Mouse (Mus musculus) CH12.LX (cell line): Measurements from ENCODE around the gene Fubp3. TPM values are rescaled to one million over a fixed set of nuclear protein-coding genes. Genes with fewer than 3 reads are reported as not detected.

Experiments
- DNase-seq: peaks from one replicate; pipeline ENCODE4 v3.0.0-alpha.2; 2013; ENCODE audit errors: extremely low read depth
- H3K27ac ChIP-seq: 2 replicates; pipeline ENCODE4 v1.5.1; 2012; ENCODE audit warnings: low read depth, mild to moderate bottlenecking, control low read depth, moderate library complexity; ENCODE audit not compliant: insufficient read depth
- H3K27me3 ChIP-seq: replicated peaks from 2 replicates; pipeline ENCODE3; 2012; ENCODE audit warnings: inconsistent platforms
- H3K36me3 ChIP-seq, 2 experiments: replicated peaks in 1 of 2; 2 replicates each; pipeline versions ENCODE3 to v1.6.1; 2012; ENCODE audit warnings: inconsistent platforms in 1 of 2, low read length in 1 of 2, mild to moderate bottlenecking in 1 of 2, mixed read lengths in 1 of 2, moderate library complexity in 1 of 2; ENCODE audit not compliant: control insufficient read depth in 1 of 2, insufficient read depth in 1 of 2
- H3K4me1 ChIP-seq, 2 experiments: 2 replicates each; pipeline ENCODE4 v1.6.1; 2012; ENCODE audit warnings: inconsistent platforms in 1 of 2, moderate library complexity in 1 of 2; ENCODE audit not compliant: insufficient read depth in 2 of 2, control insufficient read depth in 1 of 2
- H3K4me2 ChIP-seq: 2 replicates; pipeline ENCODE4 v1.6.1; 2012; ENCODE audit warnings: low read depth, mild to moderate bottlenecking, control low read depth; ENCODE audit not compliant: poor library complexity, insufficient read depth, severe bottlenecking
- H3K4me3 ChIP-seq, 3 experiments: fragments of 150-350 bp in 1 of 3; sonication (generic) in 1 of 3; replicated peaks in 1 of 3; 2 replicates each; pipeline versions ENCODE3 to v1.5.1; 2011 to 2012; ENCODE audit warnings: low read depth in 2 of 3, low read length in 2 of 3, mild to moderate bottlenecking in 2 of 3, moderate library complexity in 2 of 3, control low read depth in 1 of 3, improper control_type of control experiment in 1 of 3, inconsistent platforms in 1 of 3, mixed read lengths in 1 of 3; ENCODE audit not compliant: poor library complexity in 1 of 3
- H3K79me2 ChIP-seq: replicated peaks from 2 replicates; pipeline ENCODE4 v1.6.1; 2012; ENCODE audit warnings: mild to moderate bottlenecking, moderate library complexity; ENCODE audit not compliant: control insufficient read depth, poor library complexity, insufficient read depth, severe bottlenecking; ENCODE audit errors: extremely low read depth
- H3K9ac ChIP-seq: 2 replicates; pipeline ENCODE4 v1.6.1; 2012; ENCODE audit warnings: low read depth, mild to moderate bottlenecking, control low read depth, moderate library complexity; ENCODE audit not compliant: insufficient read depth
- H3K9me3 ChIP-seq: replicated peaks from 2 replicates; pipeline ENCODE3; 2012; ENCODE audit warnings: low read length, inconsistent platforms, mixed read lengths
- CHD2 ChIP-seq: IDR thresholded peaks from 2 replicates; pipeline ENCODE4 v1.6.1; 2011; ENCODE audit warnings: low read length, improper control_type of control experiment
- CTCF ChIP-seq, 2 experiments: IDR thresholded peaks in 1 of 2; conservative IDR thresholded peaks in 1 of 2; 2 replicates each; pipeline ENCODE4 v1.5.1; 2011 to 2012; ENCODE audit warnings: low read depth in 2 of 2, low read length in 2 of 2, improper control_type of control experiment in 1 of 2, inconsistent platforms in 1 of 2, mild to moderate bottlenecking in 1 of 2, moderate library complexity in 1 of 2
- E2F4 ChIP-seq: IDR thresholded peaks from 2 replicates; pipeline ENCODE4 v1.6.1; 2011; ENCODE audit warnings: low read depth, low read length, improper control_type of control experiment; ENCODE audit not compliant: insufficient replicate concordance
- ELF1 ChIP-seq: IDR thresholded peaks from 2 replicates; pipeline ENCODE4 v1.6.1; 2014; ENCODE audit warnings: low read depth, mild to moderate bottlenecking, inconsistent platforms, low read length, improper control_type of control experiment
- EP300 ChIP-seq: IDR thresholded peaks from 2 replicates; pipeline ENCODE4 v1.6.1; 2011; ENCODE audit warnings: low read length, improper control_type of control experiment
- GABPA ChIP-seq: IDR thresholded peaks from 2 replicates; pipeline ENCODE4 v1.6.1; 2012; ENCODE audit warnings: low read depth, low read length, improper control_type of control experiment, inconsistent platforms; ENCODE audit not compliant: insufficient replicate concordance
- HCFC1 ChIP-seq: IDR thresholded peaks from 2 replicates; pipeline ENCODE4 v1.6.1; 2012; ENCODE audit warnings: low read depth, mild to moderate bottlenecking, inconsistent platforms, low read length, improper control_type of control experiment
- IRF4 ChIP-seq: IDR thresholded peaks from 2 replicates; pipeline ENCODE4 v1.6.1; 2014; ENCODE audit warnings: low read depth, mild to moderate bottlenecking, inconsistent platforms, low read length, improper control_type of control experiment
- JUND ChIP-seq: conservative IDR thresholded peaks from 2 replicates; pipeline ENCODE4 v1.6.1; 2011; ENCODE audit warnings: low read depth, low read length, improper control_type of control experiment
- MAZ ChIP-seq: IDR thresholded peaks from 2 replicates; pipeline ENCODE4 v1.6.1; 2012; ENCODE audit warnings: low read depth, mild to moderate bottlenecking, inconsistent platforms, low read length, improper control_type of control experiment, moderate library complexity
- MYC ChIP-seq: IDR thresholded peaks from 2 replicates; pipeline ENCODE4 v1.6.1; 2011; ENCODE audit warnings: low read depth, mild to moderate bottlenecking, improper control_type of control experiment, low read length
- POLR2A ChIP-seq: IDR thresholded peaks from 2 replicates; pipeline ENCODE4 v1.6.1; 2011; ENCODE audit warnings: low read depth, mild to moderate bottlenecking, improper control_type of control experiment, low read length
- RAD21 ChIP-seq: IDR thresholded peaks from 2 replicates; pipeline ENCODE4 v1.6.1; 2011; ENCODE audit warnings: low read depth, mild to moderate bottlenecking, low read length, improper control_type of control experiment, moderate library complexity
- RCOR1 ChIP-seq: conservative IDR thresholded peaks from 2 replicates; pipeline ENCODE4 v1.6.1; 2012; ENCODE audit warnings: low read depth, mild to moderate bottlenecking, inconsistent platforms, low read length, improper control_type of control experiment
- SMC3 ChIP-seq: IDR thresholded peaks from 2 replicates; pipeline ENCODE4 v1.6.1; 2011; ENCODE audit warnings: low read depth, low read length, improper control_type of control experiment
- TBP ChIP-seq: conservative IDR thresholded peaks from 2 replicates; pipeline ENCODE4 v1.6.1; 2011; ENCODE audit warnings: low read depth, low read length, improper control_type of control experiment
- TCF12 ChIP-seq: IDR thresholded peaks from 2 replicates; pipeline ENCODE4 v1.6.1; 2014; ENCODE audit warnings: low read depth, mild to moderate bottlenecking, inconsistent platforms, low read length, improper control_type of control experiment
- UBTF ChIP-seq: IDR thresholded peaks from 2 replicates; pipeline ENCODE4 v1.6.1; 2012; ENCODE audit warnings: low read depth, mild to moderate bottlenecking, inconsistent platforms, low read length, improper control_type of control experiment, moderate library complexity
- USF2 ChIP-seq: conservative IDR thresholded peaks from 2 replicates; pipeline ENCODE4 v1.6.1; 2011; ENCODE audit warnings: low read depth, low read length, improper control_type of control experiment
- dilution Hi-C: fragments of 300-500 bp; cut with MboI; formaldehyde crosslinking; loops from 2 replicates; pipeline ENCODE4 v1.14.3; 2020; ENCODE audit warnings: low sequenced_read_pairs; ENCODE audit not compliant: extremely low pct_unique_long_range_greater_than_20kb, extremely low pct_ligation_motif_present
- in situ Hi-C: fragments of 300-500 bp; cut with MboI; formaldehyde crosslinking; loops from 3 replicates; pipeline ENCODE4 v1.14.3; 2019; ENCODE audit warnings: low sequenced_read_pairs, low pct_ligation_motif_present, low pct_unique_long_range_greater_than_20kb, mixed read lengths
- polyA plus RNA-seq: library from polyadenylated mRNA; unstranded; fragments of >175 nt; gene quantifications from 2 replicates; pipeline ENCODE4 v1.2.1, GENCODE M21; 2012; ENCODE audit warnings: low read depth; ENCODE audit not compliant: insufficient read length
- total RNA-seq, 2 experiments: library from RNA; depleted of rRNA; stranded (reverse); fragments of 300-350 nt in 1 of 2; fragments of >200 nt in 1 of 2; gene quantifications; 2 replicates each; pipeline ENCODE4 v1.2.3; 2012 to 2014

Gene Fubp3
- total and polyA plus RNA-seq, 3 experiments = 36.8 to 64.2 (median 52.3) TPM

- Histone ChIP-seq H3K9ac (no peak overlapping the region), H3K4me1 (no peaks in the 10 kb centered on the region), H3K4me3 (peak overlapping the region in 1 of 3 experiments; percentile 41), H3K36me3 (no peaks in the 10 kb centered on the region), H3K9me3 (peaks cover 23% of the 10 kb centered on the region), H3K27ac (no peak overlapping the region), H3K27me3 (peaks cover 41% of the 10 kb centered on the region), H3K79me2 (no peaks in the 10 kb centered on the region), H3K4me2 (peak overlapping the region; percentile 32; the same call in 1 of the 2 replicates)
- no peak for TF ChIP-seq EP300
- peak in 1 of 2 experiments; percentile 64; a peak in 2 of 4 replicates for TF ChIP-seq CTCF (conservative IDR thresholded peaks at IDR 0.05 in 1 of 2, IDR thresholded peaks at IDR 0.05 in 1 of 2; ENCODE audit: low read depth in 2 of 2, low read length in 2 of 2)
- no peak for TF ChIP-seq IRF4
- TF ChIP-seq RAD21 = peak; percentile 31
- TF ChIP-seq SMC3 = peak; percentile 64
- dilution Hi-C loops (no loop called here), in situ Hi-C loops (loop anchor here (5.0 kb wide), 1 partner anchor 173 kb away; no protein-coding TSS in a partner anchor)
- DNase-seq = no peak
Observed at GRCm38 (mm10) chr2:31654854-31655559, 82.6 kb downstream of the Fubp3 start.

GRCm38 (mm10) chr2:31656374-31656773 lies 83.9 kb downstream of the Fubp3 start:
- Histone ChIP-seq H3K4me1 (no peaks in the 10 kb centered on the region), H3K4me2 (no peak overlapping the region), H3K36me3 (no peaks in the 10 kb centered on the region), H3K4me3 (no peak overlapping the region), H3K9me3 (peaks cover 23% of the 10 kb centered on the region), H3K9ac (no peak overlapping the region), H3K27ac (no peak overlapping the region), H3K27me3 (peaks cover 30% of the 10 kb centered on the region), H3K79me2 (no peaks in the 10 kb centered on the region)
- in situ Hi-C loops = no loop called here
- dilution Hi-C loops = no loop called here
- TF ChIP-seq UBTF (no peak), RCOR1 (no peak), IRF4 (no peak), TBP (no peak), MAZ (no peak)
- no peak for DNase-seq

GRCm38 (mm10) chr2:31662939-31663803 lies 90.7 kb downstream of the Fubp3 start:
- no peaks in the 10 kb centered on the region for H3K79me2 ChIP-seq
- dilution Hi-C loops = no loop called here
- no peak overlapping the region for H3K27ac ChIP-seq
- H3K36me3 ChIP-seq = no peaks in the 10 kb centered on the region
- in situ Hi-C loops = no loop called here
- H3K9me3 ChIP-seq = peaks cover 18% of the 10 kb centered on the region
- no peak overlapping the region for H3K4me2 ChIP-seq
- H3K4me3 ChIP-seq = no peak overlapping the region
- H3K4me1 ChIP-seq = peaks cover 2 to 30% of the 10 kb centered on the region in 2 experiments; a peak in 3 of 4 replicates
- no peak overlapping the region for H3K9ac ChIP-seq
- peaks cover 3% of the 10 kb centered on the region for H3K27me3 ChIP-seq
- no peak for TF ChIP-seq USF2
- no peak for TF ChIP-seq CHD2
- TF ChIP-seq POLR2A = no peak
- no peak for TF ChIP-seq MYC
- no peak for TF ChIP-seq ELF1
- no peak for TF ChIP-seq GABPA
- no peak for TF ChIP-seq CTCF (conservative IDR thresholded peaks at IDR 0.05 in 1 of 2, IDR thresholded peaks at IDR 0.05 in 1 of 2; ENCODE audit: low read depth in 2 of 2, low read length in 2 of 2)
- no peak for TF ChIP-seq UBTF
- no peak for TF ChIP-seq IRF4
- no peak for TF ChIP-seq TCF12
- no peak for TF ChIP-seq RAD21
- no peak for TF ChIP-seq RCOR1
- no peak for TF ChIP-seq E2F4
- TF ChIP-seq HCFC1 = no peak
- no peak for TF ChIP-seq JUND
- no peak for DNase-seq
